Mouse (Mus musculus): ENCODE data around the gene Kif26b.

GRCm38 (mm10) chr1:178661556-178661955, 132.6 kb downstream of the Kif26b start:
- no peak for TF ChIP-seq CTCF (IDR thresholded peaks at IDR 0.05; ENCODE audit: low read depth, low read length)
- TF ChIP-seq TAL1 (conservative IDR thresholded peaks at IDR 0.05; ENCODE audit: low read depth, low read length): no peak; the same call in 1 of the 2 replicates
- TF ChIP-seq GATA2 (IDR thresholded peaks at IDR 0.05; ENCODE audit: borderline replicate concordance, low read depth, low read length): no peak

All from G1E (cell line).